Mouse (Mus musculus) heart, adult 2 months (tissue): Measurements from ENCODE around the gene Tmem223. TPM values are rescaled to one million over a fixed set of nuclear protein-coding genes. Genes with fewer than 3 reads are reported as not detected.

Experiments used
- DNase-seq, 2 experiments: peaks; one replicate each; pipeline ENCODE4 v3.0.0; 2021
- H3K27ac ChIP-seq: fragments of 200-600 bp; 2 replicates; pipeline ENCODE4 v1.8.1; 2022
- H3K27me3 ChIP-seq: fragments of 200-500 bp; 2 replicates; pipeline ENCODE4 v1.6.1; 2012; ENCODE audit warnings: mild to moderate bottlenecking, low read length, inconsistent platforms, mixed read lengths; ENCODE audit not compliant: control insufficient read depth, insufficient read depth
- H3K36me3 ChIP-seq: fragments of 200-500 bp; 2 replicates; pipeline ENCODE4 v1.6.1; 2012; ENCODE audit warnings: low read length, inconsistent platforms; ENCODE audit not compliant: control insufficient read depth, insufficient read depth
- H3K4me1 ChIP-seq: fragments of 200-500 bp; 2 replicates; pipeline ENCODE4 v1.6.1; 2011; ENCODE audit warnings: low read length; ENCODE audit not compliant: control insufficient read depth, insufficient read depth
- H3K4me3 ChIP-seq: fragments of 200-600 bp; 2 replicates; pipeline ENCODE4 v1.8.1; 2022
- H3K79me2 ChIP-seq: fragments of 200-500 bp; replicated peaks from 2 replicates; pipeline ENCODE4 v1.6.1; 2012; ENCODE audit warnings: mild to moderate bottlenecking, inconsistent platforms, low read length, moderate library complexity, mixed read lengths; ENCODE audit not compliant: control insufficient read depth, insufficient read depth
- H3K9ac ChIP-seq: fragments of 200-500 bp; 2 replicates; pipeline ENCODE4 v1.6.1; 2012; ENCODE audit warnings: low read depth, mild to moderate bottlenecking, control low read depth, inconsistent platforms, low read length, mixed read lengths
- CTCF ChIP-seq: fragments of 200-600 bp; IDR thresholded peaks from 2 replicates; pipeline ENCODE4 v1.8.1; 2022; ENCODE audit warnings: antibody characterized with exemption, mild to moderate bottlenecking, moderate library complexity
- EP300 ChIP-seq: fragments of 200-500 bp; IDR thresholded peaks from 2 replicates; pipeline ENCODE4 v1.6.1; 2011; ENCODE audit warnings: low read depth, low read length, control low read depth; ENCODE audit not compliant: insufficient read depth
- POLR2A ChIP-seq: fragments of 200-500 bp; IDR thresholded peaks from 2 replicates; pipeline ENCODE4 v1.6.1; 2011; ENCODE audit warnings: mild to moderate bottlenecking, low read depth, low read length, control low read depth; ENCODE audit not compliant: insufficient read depth
- WGBS: fragments of 180-500 bp; shearing (Covaris S2); methylation state at CpG from one replicate; pipeline ENCODE4 v1.1.7; 2018; 5-methylcytosine and 5-hydroxymethylcytosine counted together
- intact Hi-C: fragments of 180-260 bp; cut with DNase I; formaldehyde crosslinking; loops from one replicate; pipeline ENCODE4 v1.15.1; 2025
- polyA plus RNA-seq: library from polyadenylated mRNA; depleted of rRNA; stranded (reverse); fragments of >200 nt; gene quantifications from 2 replicates; pipeline ENCODE4 v1.2.3, GENCODE M21; 2012
- total RNA-seq, 2 experiments: library from RNA; stranded (reverse); gene quantifications; 2 replicates each; pipeline ENCODE4 v1.2.3; 2021

Gene Tmem223
- total and polyA plus RNA-seq, 3 experiments = 108 to 212 (median 130) TPM

DNA sequence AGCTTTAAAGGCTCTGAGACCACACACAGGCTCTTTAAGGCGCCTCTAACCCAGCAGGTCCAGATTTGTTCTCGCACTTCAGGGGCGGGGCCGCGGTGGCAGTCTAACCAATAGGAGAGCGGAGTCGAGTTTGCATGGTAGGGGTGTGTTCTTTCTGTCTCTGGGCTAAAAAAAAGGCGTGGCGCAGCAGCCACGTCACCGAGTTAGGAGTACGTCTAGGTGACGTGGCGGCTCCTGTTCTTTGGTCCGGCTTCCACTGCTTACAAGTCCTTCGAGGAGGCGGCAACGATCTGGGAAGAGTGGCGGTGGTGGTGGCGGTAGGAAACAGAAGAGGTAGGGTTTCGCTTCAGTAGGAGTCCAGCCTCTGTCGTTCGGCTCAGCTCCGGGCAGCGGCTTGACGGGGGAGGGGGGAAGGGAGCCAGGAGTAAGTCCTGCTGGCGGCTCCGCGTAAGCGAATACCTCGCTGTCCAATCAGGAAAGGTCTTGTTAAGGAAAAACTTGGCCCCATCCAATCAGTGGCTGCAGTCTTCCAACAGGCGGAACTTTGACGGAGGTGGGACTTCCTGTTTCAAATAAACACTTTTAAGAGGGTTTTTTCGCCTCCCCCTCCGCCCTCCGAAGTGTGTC is 29.4 kb upstream of the Tmem223 start, which contains the start of gene Stx5a:
Gene Stx5a, plus strand, starts transcription at position 171 of the 627 bp plus-strand sequence.
- TF ChIP-seq CTCF = peak; percentile 45
- peak; percentile 82 for TF ChIP-seq POLR2A
- TF ChIP-seq EP300 = peak; percentile 11; the same call in 1 of the 2 replicates
- H3K27ac ChIP-seq = peak within 1 kb of the TSS; percentile 97
- WGBS = under 1% methylated on average over 36 of the region's 36 CpGs
- peak; percentile 92 to 97 for DNase-seq
- no peaks in the 10 kb centered on the region for H3K27me3 ChIP-seq
- peak within 1 kb of the TSS; percentile 83 for H3K9ac ChIP-seq
- intact Hi-C loops = loop anchor here (1.0 to 5.0 kb wide), 2 partner anchors 15 to 76 kb away; partner anchors contain the start of gene Ttc9c
- peaks cover 5% of the 10 kb centered on the region for H3K4me1 ChIP-seq
- H3K4me3 ChIP-seq = peak within 1 kb of the TSS; percentile 99
- H3K79me2 ChIP-seq = peaks cover 3% of the 10 kb centered on the region
- peaks cover 21% of the 10 kb centered on the region for H3K36me3 ChIP-seq

DNA sequence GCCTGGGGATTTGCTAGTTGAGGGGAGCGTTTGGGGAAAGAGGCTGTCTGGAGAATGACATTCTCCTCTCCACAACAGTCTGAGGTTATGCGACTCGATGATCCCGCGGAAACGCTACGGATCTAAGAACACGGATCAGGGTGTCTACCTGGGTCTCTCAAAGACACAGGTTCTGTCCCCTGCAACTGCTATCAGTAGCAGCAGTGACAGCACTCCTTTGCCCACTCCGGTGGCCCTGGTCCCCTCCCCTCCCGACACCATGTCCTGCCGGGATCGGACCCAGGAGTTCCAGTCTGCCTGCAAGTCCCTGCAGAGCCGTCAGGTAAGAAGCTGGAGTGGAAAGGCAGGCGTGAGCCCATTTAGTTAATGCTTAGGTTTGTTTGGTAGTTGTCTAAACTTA is 28.6 kb upstream of the Tmem223 start:
- intact Hi-C loops = loop anchor here (5.0 kb wide), 1 partner anchor 75 kb away; the partner anchor contains the start of gene Ttc9c
- H3K4me1 ChIP-seq = peaks cover 5% of the 10 kb centered on the region
- peak overlapping the region; percentile 74 for H3K9ac ChIP-seq
- peaks cover 3% of the 10 kb centered on the region for H3K79me2 ChIP-seq
- peaks cover 22% of the 10 kb centered on the region for H3K36me3 ChIP-seq
- H3K27ac ChIP-seq = peak overlapping the region; percentile 97
- TF ChIP-seq CTCF = no peak
- no peak for TF ChIP-seq EP300
- no peak for TF ChIP-seq POLR2A
- no peaks in the 10 kb centered on the region for H3K27me3 ChIP-seq
- peak overlapping the region; percentile 99 for H3K4me3 ChIP-seq
- WGBS = 6% methylated on average over 14 of the region's 14 CpGs
- no peak for DNase-seq

DNA sequence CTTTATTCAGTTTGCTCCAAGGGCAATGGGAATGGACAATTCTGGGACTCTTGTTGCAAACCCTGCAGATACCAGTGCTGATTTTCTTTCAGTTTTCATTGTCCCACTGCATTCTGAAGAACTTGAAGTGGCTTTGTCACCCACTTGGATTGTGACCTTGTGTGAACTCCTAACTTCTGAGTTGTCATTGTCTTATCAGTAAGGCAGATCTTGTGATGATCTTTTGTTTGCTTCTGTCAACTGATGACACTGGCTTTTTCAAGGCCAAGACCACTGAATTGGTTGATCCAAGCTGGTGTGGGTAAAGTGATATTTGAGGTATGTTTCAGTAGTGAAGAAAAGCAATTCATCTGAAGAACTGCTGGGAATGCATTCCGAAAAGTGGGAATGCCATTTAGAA is 25.4 kb upstream of the Tmem223 start:
- 94% methylated on average over 1 of the region's 1 CpGs for WGBS
- H3K4me3 ChIP-seq = no peak overlapping the region
- no peak for DNase-seq
- H3K79me2 ChIP-seq = peaks cover 3% of the 10 kb centered on the region
- TF ChIP-seq EP300 (no peak), POLR2A (no peak), CTCF (no peak)
- no peak overlapping the region for H3K27ac ChIP-seq
- H3K36me3 ChIP-seq = peaks cover 28% of the 10 kb centered on the region
- H3K9ac ChIP-seq = no peak overlapping the region
- peaks cover 5% of the 10 kb centered on the region for H3K4me1 ChIP-seq
- intact Hi-C loops = no loop called here
- no peaks in the 10 kb centered on the region for H3K27me3 ChIP-seq

DNA sequence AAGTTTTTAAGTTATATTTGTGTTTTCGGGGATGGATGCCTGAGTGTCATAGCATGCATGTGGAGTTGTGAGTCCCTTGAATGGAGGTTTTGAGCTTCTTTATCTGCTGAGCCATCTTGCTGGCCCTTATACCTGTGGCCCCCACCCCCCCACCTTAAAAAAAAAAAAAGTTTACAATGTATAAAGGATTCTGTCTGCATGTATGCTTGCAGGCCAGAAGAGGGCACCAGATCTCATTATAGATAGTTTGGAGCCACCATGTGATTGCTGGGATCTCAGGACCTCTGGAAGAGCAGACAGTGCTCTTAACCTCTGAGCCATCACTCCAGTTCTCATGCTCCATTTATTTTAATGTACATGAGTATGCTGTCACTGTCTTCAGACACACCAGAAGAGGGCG is 23.4 kb upstream of the Tmem223 start:
- H3K4me3 ChIP-seq = no peak overlapping the region
- H3K4me1 ChIP-seq = peaks cover 3% of the 10 kb centered on the region
- no peak overlapping the region for H3K9ac ChIP-seq
- 83% methylated on average over 2 of the region's 2 CpGs for WGBS
- intact Hi-C loops = no loop called here
- no peak for DNase-seq
- H3K36me3 ChIP-seq = peaks cover 30% of the 10 kb centered on the region
- no peaks in the 10 kb centered on the region for H3K27me3 ChIP-seq
- TF ChIP-seq POLR2A (no peak), CTCF (peak; percentile 58)
- H3K27ac ChIP-seq = no peak overlapping the region
- H3K79me2 ChIP-seq = peaks cover 3% of the 10 kb centered on the region

DNA sequence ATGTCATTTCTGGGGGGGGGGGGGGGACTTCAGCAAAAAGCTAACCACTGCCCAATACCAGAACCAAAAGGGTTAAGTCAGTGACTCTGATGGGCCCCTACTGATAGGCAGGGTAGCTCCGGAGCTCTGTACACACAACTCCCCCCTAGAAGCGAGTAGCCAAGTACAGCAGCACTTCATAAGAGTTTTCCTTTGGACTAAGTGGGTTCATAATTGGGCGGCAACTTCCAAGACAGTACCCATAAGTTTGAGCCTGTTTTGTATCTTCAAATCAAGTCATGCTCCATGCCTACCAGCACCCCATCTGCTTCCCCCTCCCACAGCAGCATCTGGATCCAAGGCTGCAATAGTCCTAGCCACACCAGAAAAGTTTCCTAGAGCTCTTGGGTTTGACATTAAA is 15.1 kb upstream of the Tmem223 start:
- H3K4me3 ChIP-seq = no peak overlapping the region
- intact Hi-C loops = loop anchor here (1.0 to 5.0 kb wide), 3 partner anchors 14 to 62 kb away; partner anchors contain the start of genes Stx5a, Tmem179b and Ttc9c
- peaks cover 10% of the 10 kb centered on the region for H3K36me3 ChIP-seq
- no peak overlapping the region for H3K27ac ChIP-seq
- peaks cover 7% of the 10 kb centered on the region for H3K79me2 ChIP-seq
- H3K4me1 ChIP-seq = peaks cover 4% of the 10 kb centered on the region
- no peak overlapping the region for H3K9ac ChIP-seq
- TF ChIP-seq POLR2A (no peak), CTCF (no peak), EP300 (no peak)
- no peak for DNase-seq
- H3K27me3 ChIP-seq = no peaks in the 10 kb centered on the region
- 47% methylated on average over 3 of the region's 3 CpGs for WGBS
